In genomic region chr6:100126736-100127135, GRCm38 (mm10) we compare ENCODE assay signal across 11 mouse cellular contexts.
DNase-seq lines count a peak whose midpoint lies in the region; ATAC-seq lines count a peak whose summit lies in the region.
"Had no signal": no experiment of that assay in that cellular context is flagged by ENCODE, and none has a peak within 500 bp of the region (broad histone marks: within the 10 kb centered on the region; RNA-seq: fewer than 3 reads in every experiment).

No protein-coding gene starts in this region.

- H3K4me3 ChIP-seq in heart, embryonic 14.5 days (ENCODE audit: control insufficient read depth in 1 of 2, insufficient read depth in 1 of 2, low read depth in 1 of 2, low read length in 2 of 2): no peak overlapping the region
- H3K4me3 ChIP-seq in neural tube, embryonic 15.5 days (replicated peaks): no peak overlapping the region
- H3K4me3 ChIP-seq in midbrain, embryonic 13.5 days (replicated peaks): no peak overlapping the region

- H3K27me3 ChIP-seq in heart, embryonic 14.5 days (ENCODE audit: control insufficient read depth, insufficient read depth, low read length): no peaks in the 10 kb centered on the region
- peaks cover 24% of the 10 kb centered on the region for H3K27me3 ChIP-seq in neural tube, embryonic 15.5 days (replicated peaks)
- H3K27me3 ChIP-seq in midbrain, embryonic 13.5 days: peaks cover 24% of the 10 kb centered on the region

- WGBS in heart, embryonic 14.5 days: 58% methylated on average over 8 of the region's 8 CpGs
- 66% methylated on average over 8 of the region's 8 CpGs for WGBS in neural tube, embryonic 15.5 days
- WGBS in midbrain, embryonic 13.5 days: 50% methylated on average over 8 of the region's 8 CpGs

- peak overlapping the region; percentile 14 to 64; a peak in 2 of 4 replicates for H3K27ac ChIP-seq in heart, embryonic 14.5 days (replicated peaks in 1 of 2; ENCODE audit: control insufficient read depth in 1 of 2, insufficient read depth in 1 of 2, low read depth in 2 of 2, low read length in 2 of 2)
- 0 out of 2 replicates have a peak overlapping the region, but pooled peaks have one; percentile 54 for H3K27ac ChIP-seq in neural tube, embryonic 15.5 days (replicated peaks)
- H3K27ac ChIP-seq in midbrain, embryonic 13.5 days: no peak overlapping the region
- H3K27ac ChIP-seq: hindbrain, embryonic 14.5 days; kidney, postnatal 0 days had no signal

- ATAC-seq in heart, embryonic 14.5 days (ENCODE audit: insufficient number of reproducible peaks, insufficient read depth, low FRiP score, low read depth): no peak
- no peak for ATAC-seq in neural tube, embryonic 15.5 days (ENCODE audit: low FRiP score)
- no peak for ATAC-seq in midbrain, embryonic 13.5 days

- no peaks in the 10 kb centered on the region for H3K9me3 ChIP-seq in heart, embryonic 14.5 days (ENCODE audit: control insufficient read depth, low read length)
- H3K9me3 ChIP-seq in neural tube, embryonic 15.5 days (replicated peaks): no peaks in the 10 kb centered on the region
- peaks cover 6% of the 10 kb centered on the region; the same call in 1 of the 2 replicates for H3K9me3 ChIP-seq in midbrain, embryonic 13.5 days

- no peaks in the 10 kb centered on the region for H3K36me3 ChIP-seq in heart, embryonic 14.5 days (ENCODE audit: control insufficient read depth, insufficient read depth, low read length)
- H3K36me3 ChIP-seq in neural tube, embryonic 15.5 days: no peaks in the 10 kb centered on the region
- H3K36me3 ChIP-seq in midbrain, embryonic 13.5 days: no peaks in the 10 kb centered on the region

- DNase-seq in embryo, embryonic 9.5 days (ENCODE audit: extremely low spot score): peak; percentile 14
- DNase-seq in embryo, embryonic 10 days (ENCODE audit: low spot score): no peak
- DNase-seq in heart, adult 18-20 months: no peak
- DNase-seq in neural tube, embryonic 10.5 days (ENCODE audit: extremely low spot score, low spot score): no peak
- DNase-seq in thymus, postnatal 36 days: no peak
- DNase-seq: thymus, postnatal 25 days had no signal

- no peak overlapping the region for H3K4me2 ChIP-seq in heart, embryonic 14.5 days (ENCODE audit: low read length)
- no peak overlapping the region for H3K4me2 ChIP-seq in neural tube, embryonic 15.5 days
- H3K4me2 ChIP-seq in midbrain, embryonic 13.5 days (replicated peaks): no peak overlapping the region
- H3K4me2 ChIP-seq: hindbrain, embryonic 14.5 days had no signal

- H3K4me1 ChIP-seq in heart, embryonic 14.5 days (ENCODE audit: control insufficient read depth in 2 of 2, insufficient read depth in 2 of 2, low read length in 2 of 2): peaks cover 15 to 30% of the 10 kb centered on the region in 2 experiments
- peaks cover 14% of the 10 kb centered on the region for H3K4me1 ChIP-seq in neural tube, embryonic 15.5 days
- peaks cover 15% of the 10 kb centered on the region for H3K4me1 ChIP-seq in midbrain, embryonic 13.5 days (replicated peaks)

- no peak overlapping the region for H3K9ac ChIP-seq in heart, embryonic 14.5 days (ENCODE audit: low read length)
- H3K9ac ChIP-seq in neural tube, embryonic 15.5 days (replicated peaks): no peak overlapping the region
- H3K9ac ChIP-seq in midbrain, embryonic 13.5 days (replicated peaks): no peak overlapping the region
- H3K9ac ChIP-seq: hindbrain, embryonic 14.5 days had no signal
